Mouse (Mus musculus) MEL (cell line): ENCODE data around the gene Snx29. TPM values are rescaled to one million over a fixed set of nuclear protein-coding genes. Genes with fewer than 3 reads are reported as not detected.

Source experiments
- DNase-seq: peaks from one replicate; pipeline ENCODE4 v3.0.0; 2011; ENCODE audit warnings: low read depth, low spot score
- H3K27ac ChIP-seq: 2 replicates; pipeline ENCODE4 v1.5.1; 2012; ENCODE audit warnings: low read depth, mild to moderate bottlenecking, control low read depth, low read length, moderate library complexity; ENCODE audit not compliant: control insufficient read depth
- H3K27me3 ChIP-seq, 2 experiments: fragments of 150-350 bp in 1 of 2; sonication (generic) in 1 of 2; 2 replicates each; pipeline ENCODE4 v1.6.1; 2012; ENCODE audit warnings: low read length in 2 of 2, mild to moderate bottlenecking in 2 of 2, improper control_type of control experiment in 1 of 2, moderate library complexity in 1 of 2; ENCODE audit not compliant: insufficient read depth in 2 of 2, control insufficient read depth in 1 of 2
- H3K36me3 ChIP-seq, 2 experiments: 2 replicates each; pipeline ENCODE4 v1.6.1; 2012 to 2014; ENCODE audit warnings: low read length in 2 of 2, improper control_type of control experiment in 1 of 2, inconsistent platforms in 1 of 2, mild to moderate bottlenecking in 1 of 2; ENCODE audit not compliant: insufficient read depth in 2 of 2, control insufficient read depth in 1 of 2
- H3K4me1 ChIP-seq, 2 experiments: fragments of 150-350 bp in 1 of 2; sonication (generic) in 1 of 2; 2 replicates each; pipeline ENCODE4 v1.6.1; 2012; ENCODE audit warnings: low read length in 2 of 2, improper control_type of control experiment in 1 of 2, mild to moderate bottlenecking in 1 of 2; ENCODE audit not compliant: insufficient read depth in 2 of 2, control insufficient read depth in 1 of 2
- H3K4me3 ChIP-seq, 2 experiments: fragments of 150-350 bp in 1 of 2; sonication (generic) in 1 of 2; 2 replicates each; pipeline ENCODE4 v1.5.1; 2012; ENCODE audit warnings: low read depth in 2 of 2, low read length in 2 of 2, mild to moderate bottlenecking in 2 of 2, moderate library complexity in 2 of 2, control low read depth in 1 of 2, improper control_type of control experiment in 1 of 2; ENCODE audit not compliant: control insufficient read depth in 1 of 2, insufficient read depth in 1 of 2
- H3K79me2 ChIP-seq: 2 replicates; pipeline ENCODE4 v1.6.1; 2012; ENCODE audit warnings: mild to moderate bottlenecking, low read length, moderate library complexity; ENCODE audit not compliant: control insufficient read depth, poor library complexity, insufficient read depth
- H3K9ac ChIP-seq: 2 replicates; pipeline ENCODE4 v1.6.1; 2012; ENCODE audit warnings: low read depth, mild to moderate bottlenecking, control low read depth, low read length, moderate library complexity; ENCODE audit not compliant: control insufficient read depth, poor library complexity, severe bottlenecking
- H3K9me3 ChIP-seq: fragments of 150-350 bp; sonication (generic); replicated peaks from 2 replicates; pipeline ENCODE4 v1.6.1; 2012; ENCODE audit warnings: mild to moderate bottlenecking, low read length, improper control_type of control experiment, moderate library complexity; ENCODE audit not compliant: insufficient read depth
- BHLHE40 ChIP-seq: IDR thresholded peaks from 2 replicates; pipeline ENCODE4 v1.6.1; 2012; ENCODE audit warnings: low read depth, mild to moderate bottlenecking, inconsistent platforms, low read length, improper control_type of control experiment, borderline replicate concordance
- CHD1 ChIP-seq: IDR thresholded peaks from 2 replicates; pipeline ENCODE4 v1.6.1; 2012; ENCODE audit warnings: low read depth, mild to moderate bottlenecking, inconsistent platforms, low read length, improper control_type of control experiment
- CHD2 ChIP-seq: IDR thresholded peaks from 2 replicates; pipeline ENCODE4 v1.6.1; 2011; ENCODE audit warnings: low read length, improper control_type of control experiment
- CTCF ChIP-seq, 3 experiments: IDR thresholded peaks in 2 of 3; conservative IDR thresholded peaks in 1 of 3; 2 replicates each; pipeline ENCODE4 v1.5.1; 2011 to 2012; ENCODE audit warnings: low read length in 3 of 3, low read depth in 2 of 3, mild to moderate bottlenecking in 2 of 3, improper control_type of control experiment in 1 of 3, inconsistent platforms in 1 of 3, mixed read lengths in 1 of 3, moderate library complexity in 1 of 3; ENCODE audit not compliant: control insufficient read depth in 1 of 3, insufficient read depth in 1 of 3, poor library complexity in 1 of 3, severe bottlenecking in 1 of 3
- E2F4 ChIP-seq: IDR thresholded peaks from 2 replicates; pipeline ENCODE4 v1.6.1; 2011; ENCODE audit warnings: low read depth, low read length, improper control_type of control experiment, borderline replicate concordance
- ELF1 ChIP-seq: IDR thresholded peaks from 2 replicates; pipeline ENCODE4 v1.6.1; 2014; ENCODE audit warnings: low read depth, mild to moderate bottlenecking, inconsistent platforms, low read length, improper control_type of control experiment, moderate library complexity
- EP300 ChIP-seq, 2 experiments: IDR thresholded peaks; 2 replicates each; pipeline ENCODE4 v1.6.1; 2011; ENCODE audit warnings: improper control_type of control experiment in 2 of 2, low read length in 2 of 2, low read depth in 1 of 2, mild to moderate bottlenecking in 1 of 2
- ETS1 ChIP-seq: IDR thresholded peaks from 2 replicates; pipeline ENCODE4 v1.6.1; 2012; ENCODE audit warnings: low read depth, mild to moderate bottlenecking, inconsistent platforms, low read length, improper control_type of control experiment, moderate library complexity
- GABPA ChIP-seq: IDR thresholded peaks from 2 replicates; pipeline ENCODE4 v1.6.1; 2012; ENCODE audit warnings: low read depth, mild to moderate bottlenecking, inconsistent platforms, low read length, improper control_type of control experiment, moderate library complexity
- GATA1 ChIP-seq: IDR thresholded peaks from 2 replicates; pipeline ENCODE4 v1.6.1; 2011; ENCODE audit warnings: low read depth, low read length, improper control_type of control experiment
- HCFC1 ChIP-seq: IDR thresholded peaks from 2 replicates; pipeline ENCODE4 v1.6.1; 2012; ENCODE audit warnings: low read depth, mild to moderate bottlenecking, inconsistent platforms, low read length, improper control_type of control experiment, moderate library complexity
- JUND ChIP-seq: IDR thresholded peaks from 2 replicates; pipeline ENCODE4 v1.6.1; 2011; ENCODE audit warnings: low read depth, mild to moderate bottlenecking, improper control_type of control experiment, low read length
- KAT2A ChIP-seq: conservative IDR thresholded peaks from 2 replicates; pipeline ENCODE4 v1.6.1; 2012; ENCODE audit warnings: low read depth, low read length, improper control_type of control experiment, inconsistent platforms
- MAFK ChIP-seq: IDR thresholded peaks from 2 replicates; pipeline ENCODE4 v1.6.1; 2011; ENCODE audit warnings: low read depth, mild to moderate bottlenecking, low read length, improper control_type of control experiment, borderline replicate concordance
- MAX ChIP-seq: IDR thresholded peaks from 2 replicates; pipeline ENCODE4 v1.6.1; 2011; ENCODE audit warnings: low read length, improper control_type of control experiment
- MAZ ChIP-seq: IDR thresholded peaks from 2 replicates; pipeline ENCODE4 v1.6.1; 2012; ENCODE audit warnings: low read depth, mild to moderate bottlenecking, inconsistent platforms, low read length, improper control_type of control experiment
- MEF2A ChIP-seq: IDR thresholded peaks from 2 replicates; pipeline ENCODE4 v1.6.1; 2014; ENCODE audit warnings: low read depth, mild to moderate bottlenecking, inconsistent platforms, low read length, improper control_type of control experiment; ENCODE audit not compliant: poor library complexity, insufficient replicate concordance, severe bottlenecking; ENCODE audit errors: extremely low read depth
- MXI1 ChIP-seq: IDR thresholded peaks from 2 replicates; pipeline ENCODE4 v1.6.1; 2011; ENCODE audit warnings: mild to moderate bottlenecking, low read depth, low read length, improper control_type of control experiment
- MYB ChIP-seq: IDR thresholded peaks from 2 replicates; pipeline ENCODE4 v1.6.1; 2011; ENCODE audit warnings: mild to moderate bottlenecking, low read depth, low read length, improper control_type of control experiment
- MYC ChIP-seq: IDR thresholded peaks from 2 replicates; pipeline ENCODE4 v1.6.1; 2011; ENCODE audit warnings: low read depth, mild to moderate bottlenecking, low read length, improper control_type of control experiment, moderate library complexity
- NELFE ChIP-seq: IDR thresholded peaks from 2 replicates; pipeline ENCODE4 v1.6.1; 2011; ENCODE audit warnings: low read depth, low read length, improper control_type of control experiment
- POLR2A ChIP-seq, 2 experiments: IDR thresholded peaks; 2 replicates each; pipeline ENCODE4 v1.6.1; 2011 to 2012; ENCODE audit warnings: low read length in 2 of 2, mild to moderate bottlenecking in 2 of 2, control low read depth in 1 of 2, improper control_type of control experiment in 1 of 2, low read depth in 1 of 2, moderate library complexity in 1 of 2; ENCODE audit not compliant: control insufficient read depth in 1 of 2, insufficient read depth in 1 of 2, poor library complexity in 1 of 2
- POLR2AphosphoS5 ChIP-seq: IDR thresholded peaks from 2 replicates; pipeline ENCODE4 v1.6.1; 2012; ENCODE audit warnings: low read depth, borderline replicate concordance, mild to moderate bottlenecking, inconsistent platforms, low read length, moderate library complexity, mixed read lengths
- RAD21 ChIP-seq: IDR thresholded peaks from 2 replicates; pipeline ENCODE4 v1.6.1; 2011; ENCODE audit warnings: mild to moderate bottlenecking, low read depth, low read length, improper control_type of control experiment
- RCOR1 ChIP-seq: IDR thresholded peaks from 2 replicates; pipeline ENCODE4 v1.6.1; 2012; ENCODE audit warnings: low read depth, mild to moderate bottlenecking, inconsistent platforms, low read length, improper control_type of control experiment
- SIN3A ChIP-seq: IDR thresholded peaks from 2 replicates; pipeline ENCODE4 v1.6.1; 2012; ENCODE audit warnings: low read length, improper control_type of control experiment, inconsistent platforms
- SMC3 ChIP-seq: IDR thresholded peaks from 2 replicates; pipeline ENCODE4 v1.6.1; 2011; ENCODE audit warnings: low read depth, low read length, improper control_type of control experiment
- TAL1 ChIP-seq: IDR thresholded peaks from 2 replicates; pipeline ENCODE4 v1.6.1; 2012; ENCODE audit warnings: mild to moderate bottlenecking, inconsistent platforms, low read length, moderate library complexity, mixed read lengths
- TBP ChIP-seq: IDR thresholded peaks from 2 replicates; pipeline ENCODE4 v1.8.0; 2011; ENCODE audit warnings: low read depth, low read length, improper control_type of control experiment
- TCF12 ChIP-seq: IDR thresholded peaks from 2 replicates; pipeline ENCODE4 v1.6.1; 2014; ENCODE audit warnings: low read depth, mild to moderate bottlenecking, inconsistent platforms, low read length, improper control_type of control experiment, moderate library complexity
- UBTF ChIP-seq: IDR thresholded peaks from 2 replicates; pipeline ENCODE4 v1.6.1; 2012; ENCODE audit warnings: low read depth, mild to moderate bottlenecking, inconsistent platforms, low read length, improper control_type of control experiment, moderate library complexity, borderline replicate concordance; ENCODE audit not compliant: insufficient read depth
- USF1 ChIP-seq: IDR thresholded peaks from 2 replicates; pipeline ENCODE4 v1.6.1; 2014; ENCODE audit warnings: low read depth, mild to moderate bottlenecking, inconsistent platforms, low read length, improper control_type of control experiment, moderate library complexity
- USF2 ChIP-seq, 2 experiments: IDR thresholded peaks; 2 replicates each; pipeline ENCODE4 v1.6.1; 2011 to 2012; ENCODE audit warnings: improper control_type of control experiment in 2 of 2, low read length in 2 of 2, borderline replicate concordance in 1 of 2, inconsistent platforms in 1 of 2, low read depth in 1 of 2, mild to moderate bottlenecking in 1 of 2; ENCODE audit not compliant: insufficient read depth in 1 of 2
- ZC3H11A ChIP-seq: IDR thresholded peaks from 2 replicates; pipeline ENCODE4 v1.6.1; 2012; ENCODE audit warnings: low read depth, mild to moderate bottlenecking, inconsistent platforms, low read length, improper control_type of control experiment
- ZMIZ1 ChIP-seq: IDR thresholded peaks from 2 replicates; pipeline ENCODE4 v1.6.1; 2012; ENCODE audit warnings: low read depth, mild to moderate bottlenecking, inconsistent platforms, low read length, improper control_type of control experiment, moderate library complexity
- ZNF384 ChIP-seq: IDR thresholded peaks from 2 replicates; pipeline ENCODE4 v1.6.1; 2012; ENCODE audit warnings: low read depth, mild to moderate bottlenecking, inconsistent platforms, low read length, improper control_type of control experiment
- polyA plus RNA-seq, 2 experiments: library from polyadenylated mRNA; stranded (reverse) in 1 of 2; unstranded in 1 of 2; fragments of >175 nt in 1 of 2; fragments of >200 nt in 1 of 2; gene quantifications; 2 replicates each; pipeline versions ENCODE4 v1.2.1 to v1.2.4; 2012; ENCODE audit warnings: low replicate concordance in 2 of 2, low read depth in 1 of 2; ENCODE audit not compliant: insufficient read length in 2 of 2, insufficient read depth in 1 of 2, missing spikeins in 1 of 2
- total RNA-seq: library from RNA; depleted of rRNA; stranded (reverse); fragments of 300-350 nt; gene quantifications from 2 replicates; pipeline ENCODE4 v1.2.3, GENCODE M21; 2012

The Snx29 gene
- total and polyA plus RNA-seq, 3 experiments, result 0.72 to 0.73 TPM; not detected in 1

DNA sequence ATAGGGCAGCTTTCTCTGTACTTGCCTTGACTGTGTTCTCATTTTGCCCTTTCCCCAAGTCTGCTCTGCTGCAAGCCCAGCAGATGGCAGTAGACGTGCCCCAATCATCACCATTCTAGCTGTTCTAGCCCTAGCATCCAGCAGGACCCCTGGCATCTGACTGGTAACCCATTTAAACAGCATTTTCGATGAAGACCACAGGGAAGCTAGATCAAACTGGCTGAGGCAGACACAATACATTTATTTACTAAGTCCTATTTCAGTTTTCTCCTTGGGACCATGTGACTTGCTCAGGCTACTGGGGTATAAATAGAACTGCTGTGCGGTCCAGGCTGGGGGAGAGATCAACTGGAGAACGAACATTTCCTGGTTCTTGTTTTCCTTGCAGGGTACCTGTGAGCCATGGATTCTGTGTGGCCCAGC is 257.0 kb downstream of the Snx29 start:
- Histone ChIP-seq H3K36me3 (no peaks in the 10 kb centered on the region), H3K27me3 (no peaks in the 10 kb centered on the region; a peak in 1 of 4 replicates), H3K79me2 (no peaks in the 10 kb centered on the region), H3K4me1 (no peaks in the 10 kb centered on the region), H3K27ac (no peak overlapping the region), H3K9ac (no peak overlapping the region), H3K4me3 (no peak overlapping the region), H3K9me3 (no peaks in the 10 kb centered on the region)
- TF ChIP-seq SMC3, result peak; percentile 71
- no peak for TF ChIP-seq MAZ
- TF ChIP-seq ZC3H11A, result peak; percentile 15; the same call in 1 of the 2 replicates
- no peak for TF ChIP-seq MEF2A
- no peak for TF ChIP-seq GATA1
- TF ChIP-seq UBTF, result no peak
- TF ChIP-seq MAX, result no peak
- TF ChIP-seq RCOR1, result no peak
- TF ChIP-seq POLR2A (IDR thresholded peaks at IDR 0.05; ENCODE audit: control insufficient read depth in 1 of 2, insufficient read depth in 1 of 2, low read depth in 1 of 2, low read length in 2 of 2, poor library complexity in 1 of 2), result no peak
- no peak for TF ChIP-seq USF2 (IDR thresholded peaks at IDR 0.05; ENCODE audit: borderline replicate concordance in 1 of 2, insufficient read depth in 1 of 2, low read depth in 1 of 2, low read length in 2 of 2)
- TF ChIP-seq CHD1, result no peak
- no peak for TF ChIP-seq HCFC1
- no peak for TF ChIP-seq SIN3A
- TF ChIP-seq BHLHE40, result no peak
- no peak for TF ChIP-seq KAT2A
- TF ChIP-seq ZMIZ1, result no peak
- TF ChIP-seq USF1, result no peak
- TF ChIP-seq GABPA, result no peak
- no peak for TF ChIP-seq CHD2
- TF ChIP-seq POLR2AphosphoS5, result no peak
- TF ChIP-seq ETS1, result no peak
- TF ChIP-seq ZNF384, result no peak
- no peak for TF ChIP-seq MXI1
- TF ChIP-seq JUND, result no peak
- TF ChIP-seq RAD21, result peak; percentile 60
- no peak for TF ChIP-seq TAL1
- no peak for TF ChIP-seq EP300 (IDR thresholded peaks at IDR 0.05; ENCODE audit: low read depth in 1 of 2, low read length in 2 of 2)
- TF ChIP-seq MYC, result no peak
- TF ChIP-seq MYB, result no peak
- no peak for TF ChIP-seq TCF12
- TF ChIP-seq TBP, result no peak
- TF ChIP-seq MAFK, result no peak
- no peak for TF ChIP-seq E2F4
- no peak for TF ChIP-seq NELFE
- no peak for TF ChIP-seq ELF1
- peak; percentile 33 to 63 (median 59) for TF ChIP-seq CTCF (IDR thresholded peaks at IDR 0.05 in 2 of 3, conservative IDR thresholded peaks at IDR 0.05 in 1 of 3; ENCODE audit: control insufficient read depth in 1 of 3, insufficient read depth in 1 of 3, low read depth in 2 of 3, low read length in 3 of 3, poor library complexity in 1 of 3, severe bottlenecking in 1 of 3)
- peak; percentile 36 for DNase-seq
